Mouse (Mus musculus): ENCODE results near the gene Atad3a.

- TF ChIP-seq GATA1 (IDR thresholded peaks at IDR 0.05; ENCODE audit: borderline replicate concordance, low read length): no peak
- TF ChIP-seq FLI1 (IDR thresholded peaks at IDR 0.05; ENCODE audit: low read length): no peak
Observed at GRCm38 (mm10) chr4:155708582-155708981, 52.3 kb downstream of the Atad3a start.

All from megakaryocyte, embryonic 14.5 days (primary cell).